Mouse (Mus musculus) layer of hippocampus, adult 11-12 months (tissue): ENCODE results near the gene Dynll2.

Experiments
- DNase-seq: peaks from one replicate; pipeline ENCODE4 v3.0.0; 2022; ENCODE audit warnings: low spot score

Dynll2 gene

GRCm38 (mm10) chr11:87986831-87987793 is at the start of gene Dynll2:
Gene Dynll2 (minus strand): TSS chr11:87987533.
- DNase-seq, result peak; percentile 88

GRCm38 (mm10) chr11:88036761-88037251 is 49.5 kb upstream of the Dynll2 start:
- no peak for DNase-seq

GRCm38 (mm10) chr11:88035970-88036369 is 48.6 kb upstream of the Dynll2 start:
- no peak for DNase-seq

- no peak for DNase-seq
Observed at GRCm38 (mm10) chr11:88031753-88032152, 44.4 kb upstream of the Dynll2 start.

GRCm38 (mm10) chr11:88030836-88031235 is 43.5 kb upstream of the Dynll2 start:
- no peak for DNase-seq

GRCm38 (mm10) chr11:88030219-88030618 is 42.9 kb upstream of the Dynll2 start:
- no peak for DNase-seq

- peak; percentile 40 for DNase-seq
Observed at GRCm38 (mm10) chr11:88028193-88028684, 40.9 kb upstream of the Dynll2 start.

GRCm38 (mm10) chr11:88027391-88028035 is 40.2 kb upstream of the Dynll2 start:
- no peak for DNase-seq

GRCm38 (mm10) chr11:88023933-88024332 is 36.6 kb upstream of the Dynll2 start:
- DNase-seq, result no peak

GRCm38 (mm10) chr11:88015795-88016194 is 28.5 kb upstream of the Dynll2 start:
- DNase-seq, result no peak

GRCm38 (mm10) chr11:88015161-88015560 is 27.8 kb upstream of the Dynll2 start:
- no peak for DNase-seq

- no peak for DNase-seq
Observed at GRCm38 (mm10) chr11:88013632-88014031, 26.3 kb upstream of the Dynll2 start.

- DNase-seq, result no peak
Observed at GRCm38 (mm10) chr11:88012621-88013244, 25.4 kb upstream of the Dynll2 start.

GRCm38 (mm10) chr11:88011914-88012419 is 24.6 kb upstream of the Dynll2 start:
- DNase-seq, result no peak

GRCm38 (mm10) chr11:88011208-88011913 is 24.0 kb upstream of the Dynll2 start:
- no peak for DNase-seq

- DNase-seq, result peak; percentile 49
Observed at GRCm38 (mm10) chr11:88009542-88010190, 22.3 kb upstream of the Dynll2 start.

GRCm38 (mm10) chr11:88008641-88009040 is 21.3 kb upstream of the Dynll2 start:
- no peak for DNase-seq

GRCm38 (mm10) chr11:88004123-88004522 is 16.8 kb upstream of the Dynll2 start:
- no peak for DNase-seq

- DNase-seq, result no peak
Observed at GRCm38 (mm10) chr11:88002738-88003137, 15.4 kb upstream of the Dynll2 start.

- no peak for DNase-seq
Observed at GRCm38 (mm10) chr11:87999751-88000150, 12.4 kb upstream of the Dynll2 start.

- DNase-seq, result no peak
Observed at GRCm38 (mm10) chr11:87991806-87992205, 4.5 kb upstream of the Dynll2 start.
